Mouse (Mus musculus) lung, embryonic 14.5 days (tissue): ENCODE measurements around the gene Snx33. TPM values are rescaled to one million over a fixed set of nuclear protein-coding genes. Genes with fewer than 3 reads are reported as not detected.
A peak's percentile ranks its signal among the peaks of the same experiment; 100 is the strongest.

Experiments
- ATAC-seq: fragments of 200-750 bp; cut with Nextera tagmentation; 2 replicates; pipeline ENCODE4 v1.8.0; 2017; ENCODE audit warnings: mild to moderate bottlenecking, moderate TSS enrichment, moderate library complexity; ENCODE audit not compliant: insufficient read depth
- DNase-seq: peaks from one replicate; pipeline ENCODE4 v3.0.0-alpha.2; 2015
- H3K27ac ChIP-seq: fragments of 300-500 bp; sonication (generic); 2 replicates; pipeline ENCODE4 v1.5.1; 2014; ENCODE audit warnings: low read depth, mild to moderate bottlenecking, moderate library complexity
- H3K27me3 ChIP-seq: fragments of 300-500 bp; sonication (generic); 2 replicates; pipeline ENCODE4 v1.6.1; 2014; ENCODE audit warnings: low read length, control low read depth; ENCODE audit not compliant: insufficient read depth
- H3K36me3 ChIP-seq: fragments of 300-500 bp; sonication (generic); 2 replicates; pipeline ENCODE4 v1.6.1; 2014; ENCODE audit warnings: control low read depth; ENCODE audit not compliant: insufficient read depth
- H3K4me1 ChIP-seq: fragments of 300-500 bp; sonication (generic); 2 replicates; pipeline ENCODE4 v1.6.1; 2014; ENCODE audit warnings: antibody characterized with exemption, control low read depth; ENCODE audit not compliant: insufficient read depth
- H3K4me2 ChIP-seq: fragments of 300-500 bp; sonication (generic); 2 replicates; pipeline ENCODE4 v1.6.1; 2014; ENCODE audit warnings: mild to moderate bottlenecking
- H3K4me3 ChIP-seq: fragments of 300-500 bp; sonication (generic); 2 replicates; pipeline ENCODE4 v1.5.1; 2014; ENCODE audit warnings: low read depth, low read length
- H3K9ac ChIP-seq: fragments of 300-500 bp; sonication (generic); 2 replicates; pipeline ENCODE4 v1.6.1; 2014
- H3K9me3 ChIP-seq: fragments of 300-500 bp; sonication (generic); 2 replicates; pipeline ENCODE4 v1.6.1; 2016; ENCODE audit warnings: low read depth, low read length, control low read depth
- CTCF ChIP-seq: IDR thresholded peaks from 2 replicates; pipeline ENCODE4 v1.5.1; 2016; ENCODE audit warnings: antibody characterized with exemption, low read depth
- WGBS: fragments of 180-500 bp; shearing (Covaris S2); extraction: QIAGEN DNeasy Blood & Tissue Kit; methylation state at CpG from one replicate; pipeline ENCODE4 v1.1.7; 2014; 5-methylcytosine and 5-hydroxymethylcytosine counted together
- polyA plus RNA-seq: library from polyadenylated mRNA; unstranded; fragments of >200 nt; fragmentation: Nextera tagmentation; extraction: Ambion mirVana; gene quantifications from 2 replicates; pipeline ENCODE4 v1.2.1, GENCODE M21; 2014

The Snx33 gene
- polyA plus RNA-seq, 1 experiment from 2014 or later, result 9.5 TPM

GRCm38 (mm10) chr9:56925291-56926024, 2.7 kb downstream of the Snx33 start:
- Histone ChIP-seq H3K9me3 (no peaks in the 10 kb centered on the region), H3K4me2 (peak overlapping the region; percentile 90), H3K9ac (peak overlapping the region; percentile 43), H3K4me1 (peaks cover 22% of the 10 kb centered on the region), H3K27ac (peak overlapping the region; percentile 28), H3K27me3 (no peaks in the 10 kb centered on the region), H3K36me3 (peaks cover 10% of the 10 kb centered on the region), H3K4me3 (peak overlapping the region; percentile 31)
- ATAC-seq (no peak), DNase-seq (peak; percentile 15)
- 66% methylated on average over 26 of the region's 26 CpGs for WGBS
- TF ChIP-seq CTCF, result no peak

GRCm38 (mm10) chr9:56924651-56925027, 3.5 kb downstream of the Snx33 start:
- Histone ChIP-seq H3K27me3 (no peaks in the 10 kb centered on the region), H3K4me1 (peaks cover 22% of the 10 kb centered on the region), H3K36me3 (peaks cover 19% of the 10 kb centered on the region), H3K27ac (peak overlapping the region; percentile 70), H3K9me3 (no peaks in the 10 kb centered on the region), H3K9ac (peak overlapping the region; percentile 43), H3K4me3 (peak overlapping the region; percentile 31), H3K4me2 (peak overlapping the region; percentile 90)
- ATAC-seq (peak; percentile 62), DNase-seq (peak; percentile 95)
- TF ChIP-seq CTCF, result peak; percentile 12; the same call in 1 of the 2 replicates
- WGBS, result 7% methylated on average over 7 of the region's 7 CpGs

GRCm38 (mm10) chr9:56923841-56924650, 4.1 kb downstream of the Snx33 start:
- H3K36me3 ChIP-seq, result peaks cover 24% of the 10 kb centered on the region
- DNase-seq (no peak), ATAC-seq (no peak)
- no peaks in the 10 kb centered on the region for H3K9me3 ChIP-seq
- WGBS, result 34% methylated on average over 8 of the region's 8 CpGs
- peak overlapping the region; percentile 70 for H3K27ac ChIP-seq
- H3K9ac ChIP-seq, result peak overlapping the region; percentile 43
- H3K27me3 ChIP-seq, result no peaks in the 10 kb centered on the region
- H3K4me2 ChIP-seq, result peak overlapping the region; percentile 90
- no peak for TF ChIP-seq CTCF
- H3K4me3 ChIP-seq, result peak overlapping the region; percentile 31
- H3K4me1 ChIP-seq, result peaks cover 22% of the 10 kb centered on the region

- Histone ChIP-seq H3K4me3 (no peak overlapping the region), H3K27ac (no peak overlapping the region), H3K36me3 (peaks cover 37% of the 10 kb centered on the region), H3K27me3 (no peaks in the 10 kb centered on the region), H3K9me3 (no peaks in the 10 kb centered on the region), H3K9ac (no peak overlapping the region), H3K4me1 (peaks cover 22% of the 10 kb centered on the region), H3K4me2 (peak overlapping the region; percentile 90)
- TF ChIP-seq CTCF, result no peak
- WGBS, result 89% methylated on average over 4 of the region's 4 CpGs
- no peak for ATAC-seq
- no peak for DNase-seq
These were observed 5.4 kb downstream of the Snx33 start for GRCm38 (mm10) chr9:56922746-56923145.

- DNase-seq, result no peak
- Histone ChIP-seq H3K36me3 (peaks cover 72% of the 10 kb centered on the region), H3K9ac (no peak overlapping the region), H3K27ac (no peak overlapping the region), H3K4me3 (no peak overlapping the region), H3K4me1 (peaks cover 1% of the 10 kb centered on the region), H3K27me3 (no peaks in the 10 kb centered on the region), H3K4me2 (no peak overlapping the region), H3K9me3 (no peaks in the 10 kb centered on the region)
- 92% methylated on average over 13 of the region's 13 CpGs for WGBS
- no peak for ATAC-seq
- TF ChIP-seq CTCF, result no peak
These were observed 9.7 kb downstream of the Snx33 start for GRCm38 (mm10) chr9:56918466-56918865.

GRCm38 (mm10) chr9:56917131-56917530, 11.0 kb downstream of the Snx33 start:
- H3K27ac ChIP-seq, result no peak overlapping the region
- 81% methylated on average over 2 of the region's 2 CpGs for WGBS
- no peak overlapping the region for H3K4me2 ChIP-seq
- TF ChIP-seq CTCF, result no peak
- ATAC-seq (no peak), DNase-seq (no peak)
- no peaks in the 10 kb centered on the region for H3K4me1 ChIP-seq
- no peaks in the 10 kb centered on the region for H3K9me3 ChIP-seq
- no peak overlapping the region for H3K4me3 ChIP-seq
- peaks cover 72% of the 10 kb centered on the region for H3K36me3 ChIP-seq
- H3K27me3 ChIP-seq, result no peaks in the 10 kb centered on the region
- no peak overlapping the region for H3K9ac ChIP-seq
